Mouse (Mus musculus): ENCODE data around the gene Pla2g4e. TPM values are rescaled to one million over a fixed set of nuclear protein-coding genes. Genes with fewer than 3 reads are reported as not detected.

Pla2g4e gene
- total RNA-seq, 2 experiments from 2014 or later: 18.9 to 21.8 TPM

- intact Hi-C loops (cut with DNase I): no loop called here
- DNase-seq (ENCODE audit: low spot score in 2 of 2): no peak
Observed at GRCm38 (mm10) chr2:120129252-120129908, 115.8 kb downstream of the Pla2g4e start.

GRCm38 (mm10) chr2:120128611-120129051, 116.5 kb downstream of the Pla2g4e start:
- intact Hi-C loops (cut with DNase I): no loop called here
- no peak for DNase-seq (ENCODE audit: low spot score in 2 of 2)

- no peak for DNase-seq (ENCODE audit: low spot score in 2 of 2)
- intact Hi-C loops (cut with DNase I): no loop called here
Observed at GRCm38 (mm10) chr2:120128011-120128410, 117.1 kb downstream of the Pla2g4e start.

DNA sequence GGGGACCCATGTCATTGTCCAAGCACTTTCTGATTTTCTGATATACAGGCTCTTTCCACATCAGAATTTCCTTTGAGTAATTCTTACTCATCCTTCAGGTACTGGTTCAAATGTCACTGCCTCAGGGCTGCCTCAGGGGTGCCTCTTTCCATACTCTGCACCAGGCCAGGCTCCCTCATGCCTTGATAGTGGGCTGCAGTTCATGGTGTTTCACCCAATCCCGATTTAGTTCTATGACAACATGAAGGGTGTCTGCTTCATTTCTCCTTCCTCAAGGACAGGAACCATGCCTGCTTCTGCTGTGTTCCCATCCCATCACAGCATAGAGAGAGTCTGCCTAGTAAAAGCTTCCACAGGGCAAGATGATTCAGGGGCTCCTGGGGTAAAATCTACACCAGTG, 118.2 kb downstream of the Pla2g4e start:
- intact Hi-C loops (cut with DNase I): no loop called here
- no peak for DNase-seq (ENCODE audit: low spot score in 2 of 2)

- DNase-seq (ENCODE audit: low spot score in 2 of 2): no peak
- intact Hi-C loops (cut with DNase I): no loop called here
Observed at GRCm38 (mm10) chr2:120126408-120126807, 118.7 kb downstream of the Pla2g4e start.

GRCm38 (mm10) chr2:120125461-120125860, 119.7 kb downstream of the Pla2g4e start:
- no peak for DNase-seq (ENCODE audit: low spot score in 2 of 2)
- intact Hi-C loops (cut with DNase I): no loop called here

- no peak for DNase-seq (ENCODE audit: low spot score in 2 of 2)
- intact Hi-C loops (cut with DNase I): no loop called here
Observed at GRCm38 (mm10) chr2:120124946-120125345, 120.2 kb downstream of the Pla2g4e start.

- intact Hi-C loops (cut with DNase I): no loop called here
Observed at GRCm38 (mm10) chr2:120124096-120124495, 121.0 kb downstream of the Pla2g4e start.

GRCm38 (mm10) chr2:120122983-120123382, 122.2 kb downstream of the Pla2g4e start:
- intact Hi-C loops (cut with DNase I): no loop called here

More at GRCm38 (mm10) chr2:120124096-120124495, 121.0 kb downstream of the Pla2g4e start:
- DNase-seq (ENCODE audit: low spot score in 2 of 2): peak; percentile 12 to 56

GRCm38 (mm10) chr2:120117346-120117745, 127.8 kb downstream of the Pla2g4e start:
- intact Hi-C loops (cut with DNase I): no loop called here
- DNase-seq (ENCODE audit: low spot score in 2 of 2): no peak

More at GRCm38 (mm10) chr2:120122983-120123382, 122.2 kb downstream of the Pla2g4e start:
- no peak for DNase-seq (ENCODE audit: low spot score in 2 of 2)

Other genes starting within 250 kb of the Pla2g4e start
- gene Jmjd7, start 217.9 kb downstream of the Pla2g4e start, total RNA-seq (2021): 1 to 10 TPM; 3.5 to 4.3 TPM
- gene Gm28042, start 217.8 kb downstream of the Pla2g4e start, total RNA-seq (2021): 1 to 10 TPM in 1 of 2 experiments, under 1 TPM in 1; 0.78 to 1.9 TPM
- gene Pla2g4b, start 211.9 kb downstream of the Pla2g4e start, total RNA-seq (2021): 1 to 10 TPM; 2.1 to 3.0 TPM
- 10 to 100 TPM; 13.2 to 18.8 TPM for gene Ehd4, start 90.7 kb downstream of the Pla2g4e start, total RNA-seq (2021)
- not detected for gene Pla2g4d, start 43.9 kb upstream of the Pla2g4e start, total RNA-seq (2021)
- not detected for gene Pla2g4f, start 68.8 kb upstream of the Pla2g4e start, total RNA-seq (2021)
- gene Vps39, start 107.8 kb upstream of the Pla2g4e start, total RNA-seq (2021): 10 to 100 TPM; 68.7 to 69.9 TPM
- gene Ganc, start 158.6 kb upstream of the Pla2g4e start, total RNA-seq (2021): 10 to 100 TPM; 12.6 to 15.7 TPM
- gene Tmem87a, start 158.8 kb upstream of the Pla2g4e start, total RNA-seq (2021): 10 to 100 TPM; 41.3 to 44.4 TPM
- gene Capn3, start 210.7 kb upstream of the Pla2g4e start, total RNA-seq (2021): 1 to 10 TPM; 5.8 to 6.7 TPM